Mouse (Mus musculus): Measurements from ENCODE around the gene Treml1. TPM values are rescaled to one million over a fixed set of nuclear protein-coding genes. Genes with fewer than 3 reads are reported as not detected.

Treml1 gene
- total and polyA plus RNA-seq, 3 experiments: 0.96 to 1.7 TPM; not detected in 1

DNA sequence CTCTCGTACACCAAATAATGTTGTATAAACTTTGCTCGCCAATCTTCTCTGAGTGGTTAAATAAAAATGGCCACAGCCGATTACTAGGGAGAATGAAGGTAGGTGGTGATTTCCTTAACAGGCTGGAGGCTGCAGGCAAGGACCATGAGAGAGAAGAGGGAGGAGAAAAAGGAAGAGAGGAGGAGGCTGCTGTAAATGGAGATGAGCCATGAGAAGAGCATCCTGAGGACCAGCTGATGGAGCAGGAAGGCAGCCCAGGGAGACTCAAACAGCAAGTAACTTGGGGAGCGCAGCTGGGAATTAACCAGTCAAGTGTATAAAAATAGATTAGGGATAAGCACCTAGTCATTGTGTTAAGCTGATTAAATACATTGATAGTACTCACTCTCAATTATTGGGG, 25.5 kb upstream of the Treml1 start:
- H3K27ac ChIP-seq (ENCODE audit: control insufficient read depth, low read depth, low read length): no peak overlapping the region
- H3K36me3 ChIP-seq (ENCODE audit: control insufficient read depth in 1 of 2, insufficient read depth in 2 of 2, low read length in 2 of 2): peaks cover 0 to 4% of the 10 kb centered on the region in 2 experiments; a peak in 1 of 4 replicates
- H3K4me1 ChIP-seq (ENCODE audit: control insufficient read depth in 1 of 2, insufficient read depth in 2 of 2, low read length in 2 of 2): peaks cover 4 to 6% of the 10 kb centered on the region in 2 experiments; a peak in 3 of 4 replicates
- no peak overlapping the region for H3K4me3 ChIP-seq (ENCODE audit: control insufficient read depth in 1 of 2, insufficient read depth in 1 of 2, low read depth in 2 of 2, low read length in 2 of 2)
- no peak overlapping the region for H3K9ac ChIP-seq (ENCODE audit: control insufficient read depth, low read depth, low read length, poor library complexity, severe bottlenecking)
- TF ChIP-seq MEF2A (IDR thresholded peaks at IDR 0.05; ENCODE audit: extremely low read depth, insufficient replicate concordance, low read depth, low read length, poor library complexity, severe bottlenecking) (no peak), MYC (IDR thresholded peaks at IDR 0.05; ENCODE audit: low read depth, low read length) (no peak), TAL1 (IDR thresholded peaks at IDR 0.05; ENCODE audit: low read length) (no peak), EP300 (IDR thresholded peaks at IDR 0.05; ENCODE audit: low read depth in 1 of 2, low read length in 2 of 2) (no peak), ELF1 (IDR thresholded peaks at IDR 0.05; ENCODE audit: low read depth, low read length) (no peak)
- no peak for DNase-seq (ENCODE audit: low read depth, low spot score)
- H3K27me3 ChIP-seq (ENCODE audit: control insufficient read depth in 1 of 2, insufficient read depth in 2 of 2, low read length in 2 of 2): no peaks in the 10 kb centered on the region
- H3K79me2 ChIP-seq (ENCODE audit: control insufficient read depth, insufficient read depth, low read length, poor library complexity): no peaks in the 10 kb centered on the region
- no peaks in the 10 kb centered on the region for H3K9me3 ChIP-seq (replicated peaks; ENCODE audit: insufficient read depth, low read length)

DNA sequence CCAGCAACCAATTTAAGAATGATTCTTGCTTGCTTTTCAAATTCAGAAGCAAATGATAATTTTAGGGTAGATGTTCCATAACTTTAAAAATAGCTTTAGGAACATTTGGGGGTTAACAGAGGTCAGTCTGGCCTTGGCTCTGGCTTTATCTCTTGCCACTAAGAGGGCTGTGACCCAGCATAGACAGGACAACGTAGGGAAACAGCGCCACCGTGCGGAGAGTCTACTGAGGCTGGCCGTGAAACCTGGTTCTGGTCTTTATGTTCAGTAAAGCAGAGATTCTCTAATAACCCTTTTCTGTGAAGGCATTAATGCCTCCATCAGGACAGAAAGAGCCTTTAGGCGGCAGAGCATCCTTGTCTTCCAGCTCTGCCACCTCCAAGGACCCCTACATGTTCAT, 22.9 kb upstream of the Treml1 start:
- peaks cover 0 to 6% of the 10 kb centered on the region in 2 experiments; a peak in 2 of 4 replicates for H3K36me3 ChIP-seq (ENCODE audit: control insufficient read depth in 1 of 2, insufficient read depth in 2 of 2, low read length in 2 of 2)
- DNase-seq (ENCODE audit: low read depth, low spot score): peak; percentile 84
- no peaks in the 10 kb centered on the region for H3K79me2 ChIP-seq (ENCODE audit: control insufficient read depth, insufficient read depth, low read length, poor library complexity)
- H3K27ac ChIP-seq (ENCODE audit: control insufficient read depth, low read depth, low read length): no peak overlapping the region
- no peaks in the 10 kb centered on the region for H3K9me3 ChIP-seq (replicated peaks; ENCODE audit: insufficient read depth, low read length)
- H3K4me3 ChIP-seq (ENCODE audit: control insufficient read depth in 1 of 2, insufficient read depth in 1 of 2, low read depth in 2 of 2, low read length in 2 of 2): no peak overlapping the region
- peaks cover 5 to 9% of the 10 kb centered on the region in 2 experiments for H3K4me1 ChIP-seq (ENCODE audit: control insufficient read depth in 1 of 2, insufficient read depth in 2 of 2, low read length in 2 of 2)
- no peaks in the 10 kb centered on the region for H3K27me3 ChIP-seq (ENCODE audit: control insufficient read depth in 1 of 2, insufficient read depth in 2 of 2, low read length in 2 of 2)
- H3K9ac ChIP-seq (ENCODE audit: control insufficient read depth, low read depth, low read length, poor library complexity, severe bottlenecking): no peak overlapping the region
- TF ChIP-seq TBP (IDR thresholded peaks at IDR 0.05; ENCODE audit: low read depth, low read length): no peak
- TF ChIP-seq ZNF384 (IDR thresholded peaks at IDR 0.05; ENCODE audit: low read depth, low read length): 0 out of 2 replicates have a peak, but pooled peaks have one; percentile 8
- TF ChIP-seq MEF2A (IDR thresholded peaks at IDR 0.05; ENCODE audit: extremely low read depth, insufficient replicate concordance, low read depth, low read length, poor library complexity, severe bottlenecking): no peak
- peak; percentile 90 to 97 (median 94) for TF ChIP-seq CTCF (IDR thresholded peaks at IDR 0.05 in 2 of 3, conservative IDR thresholded peaks at IDR 0.05 in 1 of 3; ENCODE audit: control insufficient read depth in 1 of 3, insufficient read depth in 1 of 3, low read depth in 2 of 3, low read length in 3 of 3, poor library complexity in 1 of 3, severe bottlenecking in 1 of 3)
- TF ChIP-seq SMC3 (IDR thresholded peaks at IDR 0.05; ENCODE audit: low read depth, low read length): peak; percentile 98
- TF ChIP-seq RAD21 (IDR thresholded peaks at IDR 0.05; ENCODE audit: low read depth, low read length): peak; percentile 97
- peak; percentile 97 for TF ChIP-seq ZC3H11A (IDR thresholded peaks at IDR 0.05; ENCODE audit: low read depth, low read length)
- peak; percentile 46 for TF ChIP-seq GATA1 (IDR thresholded peaks at IDR 0.05; ENCODE audit: low read depth, low read length)

DNA sequence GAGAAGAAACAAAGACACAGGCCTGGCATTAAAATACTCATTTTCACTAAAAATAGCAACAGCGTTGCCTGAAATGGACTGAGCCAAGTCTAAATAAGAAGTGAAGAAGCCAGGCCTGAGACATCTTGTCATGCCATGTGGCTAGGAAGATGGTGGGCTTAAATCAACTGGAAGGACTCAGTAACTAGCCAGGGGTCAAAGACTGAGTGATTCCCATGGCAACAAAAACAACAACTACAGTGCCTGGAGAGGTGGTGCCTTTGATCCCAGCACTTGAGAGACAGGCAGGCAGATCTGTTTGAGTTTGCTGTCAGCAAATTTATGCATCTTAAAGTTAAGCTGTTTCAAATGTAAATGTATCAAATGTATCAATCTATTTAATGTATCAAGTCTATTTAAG, 19.4 kb upstream of the Treml1 start:
- Histone ChIP-seq H3K27ac (ENCODE audit: control insufficient read depth, low read depth, low read length) (no peak overlapping the region), H3K36me3 (ENCODE audit: control insufficient read depth in 1 of 2, insufficient read depth in 2 of 2, low read length in 2 of 2) (peaks cover 0 to 10% of the 10 kb centered on the region in 2 experiments; a peak in 2 of 4 replicates), H3K9ac (ENCODE audit: control insufficient read depth, low read depth, low read length, poor library complexity, severe bottlenecking) (no peak overlapping the region), H3K9me3 (replicated peaks; ENCODE audit: insufficient read depth, low read length) (no peaks in the 10 kb centered on the region), H3K27me3 (ENCODE audit: control insufficient read depth in 1 of 2, insufficient read depth in 2 of 2, low read length in 2 of 2) (no peaks in the 10 kb centered on the region), H3K79me2 (ENCODE audit: control insufficient read depth, insufficient read depth, low read length, poor library complexity) (no peaks in the 10 kb centered on the region), H3K4me1 (ENCODE audit: control insufficient read depth in 1 of 2, insufficient read depth in 2 of 2, low read length in 2 of 2) (peaks cover 5 to 13% of the 10 kb centered on the region in 2 experiments), H3K4me3 (ENCODE audit: control insufficient read depth in 1 of 2, insufficient read depth in 1 of 2, low read depth in 2 of 2, low read length in 2 of 2) (no peak overlapping the region)
- TF ChIP-seq POLR2AphosphoS5 (IDR thresholded peaks at IDR 0.05; ENCODE audit: borderline replicate concordance, low read depth, low read length): no peak
- DNase-seq (ENCODE audit: low read depth, low spot score): no peak

Measured in MEL (cell line).